Mouse (Mus musculus): Measurements from ENCODE around the gene Ppp1ca. TPM values are rescaled to one million over a fixed set of nuclear protein-coding genes. Genes with fewer than 3 reads are reported as not detected.

The Ppp1ca gene
- total and polyA plus RNA-seq, 3 experiments: 272 to 406 (median 313) TPM

GRCm38 (mm10) chr19:4149764-4150461 lies 42.0 kb upstream of the Ppp1ca start:
- 0 out of 2 replicates have a peak overlapping the region, but pooled peaks have one; percentile 3 for H3K9ac ChIP-seq (ENCODE audit: low read depth, low read length)
- intact Hi-C loops (cut with DNase I): loop anchor here (2.0 kb wide), 1 partner anchor 13 kb away; the partner anchor contains the start of gene Rps6kb2
- TF ChIP-seq CTCF (IDR thresholded peaks at IDR 0.05) (no peak), EP300 (IDR thresholded peaks at IDR 0.05; ENCODE audit: insufficient read depth, low read depth, low read length) (no peak), POLR2A (IDR thresholded peaks at IDR 0.05; ENCODE audit: insufficient read depth, low read depth, low read length) (no peak)
- no peak for DNase-seq
- no peaks in the 10 kb centered on the region for H3K27me3 ChIP-seq (ENCODE audit: control insufficient read depth, insufficient read depth, low read length)
- 89% methylated on average over 17 of the region's 17 CpGs for WGBS
- H3K36me3 ChIP-seq (ENCODE audit: control insufficient read depth, insufficient read depth, low read length): no peaks in the 10 kb centered on the region
- H3K4me1 ChIP-seq (ENCODE audit: control insufficient read depth, insufficient read depth, low read length): peaks cover 10% of the 10 kb centered on the region
- H3K79me2 ChIP-seq (replicated peaks; ENCODE audit: control insufficient read depth, insufficient read depth, low read length): no peaks in the 10 kb centered on the region
- no peak overlapping the region; the same call in 1 of the 2 replicates for H3K4me3 ChIP-seq
- peak overlapping the region; percentile 97 for H3K27ac ChIP-seq

- intact Hi-C loops (cut with DNase I): no loop called here
- H3K4me3 ChIP-seq: no peak overlapping the region
- no peak overlapping the region for H3K27ac ChIP-seq
- H3K9ac ChIP-seq (ENCODE audit: low read depth, low read length): no peak overlapping the region
- H3K36me3 ChIP-seq (ENCODE audit: control insufficient read depth, insufficient read depth, low read length): no peaks in the 10 kb centered on the region
- DNase-seq: no peak
- TF ChIP-seq POLR2A (IDR thresholded peaks at IDR 0.05; ENCODE audit: insufficient read depth, low read depth, low read length): no peak
- no peak for TF ChIP-seq EP300 (IDR thresholded peaks at IDR 0.05; ENCODE audit: insufficient read depth, low read depth, low read length)
- no peak for TF ChIP-seq CTCF (IDR thresholded peaks at IDR 0.05)
- peaks cover 10% of the 10 kb centered on the region for H3K4me1 ChIP-seq (ENCODE audit: control insufficient read depth, insufficient read depth, low read length)
- 82% methylated on average over 22 of the region's 22 CpGs for WGBS
- no peaks in the 10 kb centered on the region for H3K79me2 ChIP-seq (replicated peaks; ENCODE audit: control insufficient read depth, insufficient read depth, low read length)
- no peaks in the 10 kb centered on the region for H3K27me3 ChIP-seq (ENCODE audit: control insufficient read depth, insufficient read depth, low read length)
Observed at GRCm38 (mm10) chr19:4150567-4151487, 41.0 kb upstream of the Ppp1ca start.

GRCm38 (mm10) chr19:4151488-4151860 lies 40.4 kb upstream of the Ppp1ca start:
- TF ChIP-seq CTCF (IDR thresholded peaks at IDR 0.05) (no peak), POLR2A (IDR thresholded peaks at IDR 0.05; ENCODE audit: insufficient read depth, low read depth, low read length) (no peak), EP300 (IDR thresholded peaks at IDR 0.05; ENCODE audit: insufficient read depth, low read depth, low read length) (no peak)
- intact Hi-C loops (cut with DNase I): no loop called here
- no peak for DNase-seq
- Histone ChIP-seq H3K4me3 (no peak overlapping the region), H3K36me3 (ENCODE audit: control insufficient read depth, insufficient read depth, low read length) (no peaks in the 10 kb centered on the region), H3K27ac (no peak overlapping the region), H3K27me3 (ENCODE audit: control insufficient read depth, insufficient read depth, low read length) (no peaks in the 10 kb centered on the region), H3K4me1 (ENCODE audit: control insufficient read depth, insufficient read depth, low read length) (peaks cover 10% of the 10 kb centered on the region), H3K79me2 (replicated peaks; ENCODE audit: control insufficient read depth, insufficient read depth, low read length) (no peaks in the 10 kb centered on the region), H3K9ac (ENCODE audit: low read depth, low read length) (no peak overlapping the region)
- 67% methylated on average over 5 of the region's 5 CpGs for WGBS

- Histone ChIP-seq H3K9ac (ENCODE audit: low read depth, low read length) (no peak overlapping the region), H3K4me1 (ENCODE audit: control insufficient read depth, insufficient read depth, low read length) (peaks cover 10% of the 10 kb centered on the region), H3K36me3 (ENCODE audit: control insufficient read depth, insufficient read depth, low read length) (no peaks in the 10 kb centered on the region), H3K79me2 (replicated peaks; ENCODE audit: control insufficient read depth, insufficient read depth, low read length) (no peaks in the 10 kb centered on the region), H3K4me3 (no peak overlapping the region), H3K27ac (no peak overlapping the region), H3K27me3 (ENCODE audit: control insufficient read depth, insufficient read depth, low read length) (no peaks in the 10 kb centered on the region)
- DNase-seq: no peak
- no peak for TF ChIP-seq EP300 (IDR thresholded peaks at IDR 0.05; ENCODE audit: insufficient read depth, low read depth, low read length)
- TF ChIP-seq POLR2A (IDR thresholded peaks at IDR 0.05; ENCODE audit: insufficient read depth, low read depth, low read length): no peak
- TF ChIP-seq CTCF (IDR thresholded peaks at IDR 0.05): no peak
- intact Hi-C loops (cut with DNase I): no loop called here
- 88% methylated on average over 5 of the region's 5 CpGs for WGBS
Observed at GRCm38 (mm10) chr19:4151898-4152297, 40.0 kb upstream of the Ppp1ca start.

- Histone ChIP-seq H3K4me1 (ENCODE audit: control insufficient read depth, insufficient read depth, low read length) (peaks cover 10% of the 10 kb centered on the region), H3K36me3 (ENCODE audit: control insufficient read depth, insufficient read depth, low read length) (no peaks in the 10 kb centered on the region), H3K27me3 (ENCODE audit: control insufficient read depth, insufficient read depth, low read length) (no peaks in the 10 kb centered on the region), H3K4me3 (no peak overlapping the region), H3K9ac (ENCODE audit: low read depth, low read length) (no peak overlapping the region), H3K79me2 (replicated peaks; ENCODE audit: control insufficient read depth, insufficient read depth, low read length) (no peaks in the 10 kb centered on the region), H3K27ac (peak overlapping the region; percentile 40; the same call in 1 of the 2 replicates)
- 80% methylated on average over 8 of the region's 8 CpGs for WGBS
- intact Hi-C loops (cut with DNase I): no loop called here
- TF ChIP-seq CTCF (IDR thresholded peaks at IDR 0.05) (no peak), POLR2A (IDR thresholded peaks at IDR 0.05; ENCODE audit: insufficient read depth, low read depth, low read length) (no peak), EP300 (IDR thresholded peaks at IDR 0.05; ENCODE audit: insufficient read depth, low read depth, low read length) (no peak)
- no peak for DNase-seq
Observed at GRCm38 (mm10) chr19:4152445-4153231, 39.2 kb upstream of the Ppp1ca start.

Measured in heart, adult 2 months (tissue).